Mouse (Mus musculus) limb, embryonic 14.5 days (tissue): Measurements from ENCODE around the gene Foxo4. TPM values are rescaled to one million over a fixed set of nuclear protein-coding genes. Genes with fewer than 3 reads are reported as not detected.

Source experiments
- ATAC-seq: fragments of 200-750 bp; cut with Nextera tagmentation; 2 replicates; pipeline ENCODE4 v1.8.0; 2017; ENCODE audit warnings: low read depth, moderate number of reproducible peaks, moderate TSS enrichment; ENCODE audit not compliant: low FRiP score
- DNase-seq: peaks from one replicate; pipeline ENCODE4 v3.0.0-alpha.2; 2015; ENCODE audit warnings: low spot score
- H3K27ac ChIP-seq: fragments of 300-500 bp; sonication (generic); replicated peaks from 2 replicates; pipeline ENCODE4 v1.5.1; 2014; ENCODE audit warnings: low read depth, mild to moderate bottlenecking, low read length, moderate library complexity, mixed read lengths
- H3K27me3 ChIP-seq: fragments of 300-500 bp; sonication (generic); 2 replicates; pipeline ENCODE4 v1.6.1; 2014; ENCODE audit warnings: low read length, mixed read lengths; ENCODE audit not compliant: control insufficient read depth, insufficient read depth
- H3K36me3 ChIP-seq: fragments of 300-500 bp; sonication (generic); 2 replicates; pipeline ENCODE4 v1.6.1; 2014; ENCODE audit warnings: mild to moderate bottlenecking, low read length, moderate library complexity, mixed read lengths; ENCODE audit not compliant: control insufficient read depth, insufficient read depth
- H3K4me1 ChIP-seq: fragments of 300-500 bp; sonication (generic); 2 replicates; pipeline ENCODE4 v1.6.1; 2014; ENCODE audit warnings: antibody characterized with exemption, low read length, mixed read lengths; ENCODE audit not compliant: control insufficient read depth, insufficient read depth
- H3K4me2 ChIP-seq: fragments of 300-500 bp; sonication (generic); replicated peaks from 2 replicates; pipeline ENCODE4 v1.6.1; 2014; ENCODE audit warnings: low read depth, mild to moderate bottlenecking, low read length, moderate library complexity; ENCODE audit not compliant: severe bottlenecking
- H3K4me3 ChIP-seq: fragments of 300-500 bp; sonication (generic); replicated peaks from 2 replicates; pipeline ENCODE4 v1.5.1; 2014; ENCODE audit warnings: low read length
- H3K9ac ChIP-seq: fragments of 300-500 bp; sonication (generic); 2 replicates; pipeline ENCODE4 v1.6.1; 2014; ENCODE audit warnings: mild to moderate bottlenecking, low read depth, low read length, moderate library complexity; ENCODE audit not compliant: severe bottlenecking
- H3K9me3 ChIP-seq: fragments of 300-500 bp; sonication (generic); 2 replicates; pipeline ENCODE4 v1.6.1; 2016; ENCODE audit warnings: low read length; ENCODE audit not compliant: control insufficient read depth
- POLR2A ChIP-seq: fragments of 200-500 bp; IDR thresholded peaks from 2 replicates; pipeline ENCODE4 v1.8.0; 2012; ENCODE audit warnings: inconsistent platforms, mild to moderate bottlenecking, moderate library complexity, borderline replicate concordance; ENCODE audit not compliant: insufficient read depth, insufficient read length; ENCODE audit errors: extremely low read depth
- WGBS: fragments of 180-500 bp; shearing (Covaris S2); extraction: QIAGEN DNeasy Blood & Tissue Kit; methylation state at CpG from one replicate; pipeline ENCODE4 v1.1.7; 2014; 5-methylcytosine and 5-hydroxymethylcytosine counted together
- polyA plus RNA-seq, 2 experiments: library from polyadenylated mRNA; depleted of rRNA in 1 of 2; stranded (reverse) in 1 of 2; unstranded in 1 of 2; fragments of >200 nt; fragmentation: Nextera tagmentation in 1 of 2; extraction: Ambion mirVana in 1 of 2; gene quantifications; 2 replicates each; pipeline versions ENCODE4 v1.2.1 to v1.2.3; 2012 to 2014

The Foxo4 gene
- polyA plus RNA-seq, 2 experiments: 5.6 to 48.1 TPM

GRCm38 (mm10) chrX:101268755-101269124 lies 14.4 kb downstream of the Foxo4 start, which contains the start of gene Gm20489:
Gene Gm20489, minus strand, starts transcription at chrX:101269023.
- no peaks in the 10 kb centered on the region for H3K27me3 ChIP-seq
- no peak within 1 kb of the TSS for H3K9ac ChIP-seq
- no peaks in the 10 kb centered on the region for H3K36me3 ChIP-seq
- no peak for ATAC-seq
- no peaks in the 10 kb centered on the region for H3K9me3 ChIP-seq
- no peak within 1 kb of the TSS for H3K4me2 ChIP-seq
- 44% methylated on average over 3 of the region's 3 CpGs for WGBS
- H3K27ac ChIP-seq: no peak within 1 kb of the TSS
- no peak within 1 kb of the TSS for H3K4me3 ChIP-seq
- no peaks in the 10 kb centered on the region for H3K4me1 ChIP-seq
- DNase-seq: no peak
- no peak for TF ChIP-seq POLR2A

- Histone ChIP-seq H3K36me3 (peaks cover 20% of the 10 kb centered on the region; the same call in 1 of the 2 replicates), H3K4me2 (peak overlapping the region; percentile 43), H3K27me3 (no peaks in the 10 kb centered on the region), H3K9me3 (no peaks in the 10 kb centered on the region), H3K9ac (peak overlapping the region; percentile 49), H3K4me1 (no peaks in the 10 kb centered on the region), H3K27ac (no peak overlapping the region; the same call in 1 of the 2 replicates), H3K4me3 (peak overlapping the region; percentile 50)
- TF ChIP-seq POLR2A: no peak
- WGBS: 33% methylated on average over 6 of the region's 6 CpGs
- DNase-seq (no peak), ATAC-seq (no peak)
These were observed 19.1 kb downstream of the Foxo4 start for GRCm38 (mm10) chrX:101273410-101273809.

GRCm38 (mm10) chrX:101273875-101274738 lies 19.8 kb downstream of the Foxo4 start, which contains the start of gene Med12:
Gene Med12, plus strand, starts transcription at chrX:101274030.
- peak within 1 kb of the TSS; percentile 51 for H3K4me2 ChIP-seq
- peak; percentile 90 for DNase-seq
- H3K27me3 ChIP-seq: no peaks in the 10 kb centered on the region
- 19% methylated on average over 38 of the region's 54 CpGs for WGBS
- no peaks in the 10 kb centered on the region for H3K9me3 ChIP-seq
- H3K4me1 ChIP-seq: no peaks in the 10 kb centered on the region
- H3K27ac ChIP-seq: peak within 1 kb of the TSS; percentile 72
- peak within 1 kb of the TSS; percentile 49 for H3K9ac ChIP-seq
- ATAC-seq: peak; percentile 99
- H3K4me3 ChIP-seq: peak within 1 kb of the TSS; percentile 50
- TF ChIP-seq POLR2A: peak; percentile 67; the same call in 1 of the 2 replicates
- H3K36me3 ChIP-seq: peaks cover 25% of the 10 kb centered on the region

GRCm38 (mm10) chrX:101282813-101283212 lies 28.5 kb downstream of the Foxo4 start:
- Histone ChIP-seq H3K4me1 (no peaks in the 10 kb centered on the region), H3K4me3 (no peak overlapping the region), H3K9ac (no peak overlapping the region), H3K36me3 (peaks cover 61% of the 10 kb centered on the region), H3K27me3 (no peaks in the 10 kb centered on the region; the same call in 1 of the 2 replicates), H3K27ac (no peak overlapping the region), H3K4me2 (no peak overlapping the region), H3K9me3 (no peaks in the 10 kb centered on the region)
- no peak for DNase-seq
- 89% methylated on average over 6 of the region's 6 CpGs for WGBS
- no peak for ATAC-seq
- no peak for TF ChIP-seq POLR2A

GRCm38 (mm10) chrX:101285534-101285933 lies 31.2 kb downstream of the Foxo4 start:
- Histone ChIP-seq H3K4me2 (no peak overlapping the region), H3K4me1 (no peaks in the 10 kb centered on the region), H3K36me3 (peaks cover 73% of the 10 kb centered on the region), H3K9me3 (no peaks in the 10 kb centered on the region), H3K4me3 (no peak overlapping the region), H3K9ac (no peak overlapping the region), H3K27me3 (no peaks in the 10 kb centered on the region; the same call in 1 of the 2 replicates), H3K27ac (no peak overlapping the region)
- 24% methylated on average over 6 of the region's 6 CpGs for WGBS
- peak; percentile 63; the same call in 1 of the 2 replicates for ATAC-seq
- DNase-seq: peak; percentile 40
- TF ChIP-seq POLR2A: no peak
